Mouse (Mus musculus) embryonic facial prominence, embryonic 14.5 days (tissue): Measurements from ENCODE around the gene Isyna1. TPM values are rescaled to one million over a fixed set of nuclear protein-coding genes. Genes with fewer than 3 reads are reported as not detected.

Experiments
- ATAC-seq: fragments of 200-750 bp; cut with Nextera tagmentation; 2 replicates; pipeline ENCODE4 v1.8.0; 2017; ENCODE audit warnings: low read depth, moderate number of reproducible peaks, moderate TSS enrichment
- DNase-seq: peaks from one replicate; pipeline ENCODE4 v3.0.0-alpha.2; 2015; ENCODE audit warnings: low spot score
- H3K27ac ChIP-seq: fragments of 300-500 bp; sonication (generic); replicated peaks from 2 replicates; pipeline ENCODE4 v1.5.1; 2014; ENCODE audit warnings: low read depth, mild to moderate bottlenecking, low read length, moderate library complexity
- H3K27me3 ChIP-seq: fragments of 300-500 bp; sonication (generic); replicated peaks from 2 replicates; pipeline ENCODE4 v1.6.1; 2014; ENCODE audit warnings: low read length; ENCODE audit not compliant: control insufficient read depth, insufficient read depth
- H3K36me3 ChIP-seq: fragments of 300-500 bp; sonication (generic); 2 replicates; pipeline ENCODE4 v1.6.1; 2014; ENCODE audit warnings: low read length, mixed read lengths; ENCODE audit not compliant: control insufficient read depth, insufficient read depth
- H3K4me1 ChIP-seq: fragments of 300-500 bp; sonication (generic); 2 replicates; pipeline ENCODE4 v1.6.1; 2014; ENCODE audit warnings: antibody characterized with exemption, low read length; ENCODE audit not compliant: control insufficient read depth, insufficient read depth
- H3K4me2 ChIP-seq: fragments of 300-500 bp; sonication (generic); 2 replicates; pipeline ENCODE4 v1.6.1; 2014; ENCODE audit warnings: low read depth, mild to moderate bottlenecking, low read length, moderate library complexity, mixed read lengths
- H3K4me3 ChIP-seq: fragments of 300-500 bp; sonication (generic); 2 replicates; pipeline ENCODE4 v1.5.1; 2014; ENCODE audit warnings: low read depth, mild to moderate bottlenecking, low read length
- H3K9ac ChIP-seq: fragments of 300-500 bp; sonication (generic); 2 replicates; pipeline ENCODE4 v1.6.1; 2014; ENCODE audit warnings: low read depth, mild to moderate bottlenecking, low read length, moderate library complexity, mixed read lengths
- H3K9me3 ChIP-seq: fragments of 300-500 bp; sonication (generic); 2 replicates; pipeline ENCODE4 v1.6.1; 2016; ENCODE audit warnings: low read length; ENCODE audit not compliant: control insufficient read depth
- WGBS: fragments of 180-500 bp; shearing (Covaris S2); extraction: QIAGEN DNeasy Blood & Tissue Kit; methylation state at CpG from one replicate; pipeline ENCODE4 v1.1.7; 2014; 5-methylcytosine and 5-hydroxymethylcytosine counted together
- polyA plus RNA-seq: library from polyadenylated mRNA; unstranded; fragments of >200 nt; fragmentation: Nextera tagmentation; extraction: Ambion mirVana; gene quantifications from 2 replicates; pipeline ENCODE4 v1.2.1, GENCODE M21; 2014

Gene Isyna1
- polyA plus RNA-seq, 1 experiment from 2014 or later, result 94.5 TPM

- no peak for ATAC-seq
- no peaks in the 10 kb centered on the region; the same call in 1 of the 2 replicates for H3K36me3 ChIP-seq
- no peak overlapping the region for H3K4me3 ChIP-seq
- H3K9me3 ChIP-seq, result no peaks in the 10 kb centered on the region
- no peak for DNase-seq
- 48% methylated on average over 4 of the region's 4 CpGs for WGBS
- H3K9ac ChIP-seq, result 0 out of 2 replicates have a peak overlapping the region, but pooled peaks have one; percentile 9
- H3K4me1 ChIP-seq, result no peaks in the 10 kb centered on the region
- H3K27me3 ChIP-seq, result no peaks in the 10 kb centered on the region
- H3K4me2 ChIP-seq, result no peak overlapping the region
- no peak overlapping the region for H3K27ac ChIP-seq
Measured at GRCm38 (mm10) chr8:70558334-70558733, 35.8 kb upstream of the Isyna1 start.

- Histone ChIP-seq H3K9ac (no peak overlapping the region), H3K4me1 (no peaks in the 10 kb centered on the region), H3K36me3 (no peaks in the 10 kb centered on the region; the same call in 1 of the 2 replicates), H3K9me3 (no peaks in the 10 kb centered on the region), H3K4me3 (no peak overlapping the region), H3K27ac (no peak overlapping the region), H3K4me2 (no peak overlapping the region), H3K27me3 (no peaks in the 10 kb centered on the region)
- DNase-seq, result no peak
- ATAC-seq, result no peak
- WGBS, result 83% methylated on average over 3 of the region's 3 CpGs
Measured at GRCm38 (mm10) chr8:70558983-70559382, 35.2 kb upstream of the Isyna1 start.

GRCm38 (mm10) chr8:70560096-70560495, 34.1 kb upstream of the Isyna1 start:
- no peaks in the 10 kb centered on the region; the same call in 1 of the 2 replicates for H3K36me3 ChIP-seq
- ATAC-seq, result 0 out of 2 replicates have a peak, but pooled peaks have one; percentile 24
- no peaks in the 10 kb centered on the region for H3K27me3 ChIP-seq
- 69% methylated on average over 2 of the region's 2 CpGs for WGBS
- no peak overlapping the region for H3K9ac ChIP-seq
- peak; percentile 33 for DNase-seq
- no peaks in the 10 kb centered on the region for H3K4me1 ChIP-seq
- no peak overlapping the region for H3K4me2 ChIP-seq
- H3K27ac ChIP-seq, result no peak overlapping the region
- no peak overlapping the region for H3K4me3 ChIP-seq
- H3K9me3 ChIP-seq, result no peaks in the 10 kb centered on the region

- 65% methylated on average over 3 of the region's 3 CpGs for WGBS
- no peaks in the 10 kb centered on the region for H3K27me3 ChIP-seq
- ATAC-seq, result no peak
Measured at GRCm38 (mm10) chr8:70560564-70560963, 33.6 kb upstream of the Isyna1 start.

GRCm38 (mm10) chr8:70561357-70561756, 32.8 kb upstream of the Isyna1 start:
- Histone ChIP-seq H3K4me3 (no peak overlapping the region), H3K27me3 (no peaks in the 10 kb centered on the region), H3K4me2 (no peak overlapping the region), H3K27ac (no peak overlapping the region), H3K9me3 (no peaks in the 10 kb centered on the region), H3K9ac (no peak overlapping the region), H3K36me3 (no peaks in the 10 kb centered on the region), H3K4me1 (no peaks in the 10 kb centered on the region)
- no peak for ATAC-seq
- no peak for DNase-seq
- WGBS, result 50% methylated on average over 4 of the region's 4 CpGs

More at GRCm38 (mm10) chr8:70560564-70560963, 33.6 kb upstream of the Isyna1 start:
- Histone ChIP-seq H3K9me3 (no peaks in the 10 kb centered on the region), H3K27ac (no peak overlapping the region), H3K4me2 (no peak overlapping the region), H3K4me3 (no peak overlapping the region), H3K9ac (no peak overlapping the region), H3K36me3 (no peaks in the 10 kb centered on the region), H3K4me1 (no peaks in the 10 kb centered on the region)
- DNase-seq, result no peak

GRCm38 (mm10) chr8:70561809-70562535, 32.2 kb upstream of the Isyna1 start:
- H3K9ac ChIP-seq, result no peak overlapping the region
- WGBS, result 48% methylated on average over 7 of the region's 7 CpGs
- DNase-seq (no peak), ATAC-seq (no peak)
- no peaks in the 10 kb centered on the region for H3K36me3 ChIP-seq
- H3K27ac ChIP-seq, result no peak overlapping the region
- no peak overlapping the region for H3K4me2 ChIP-seq
- H3K4me3 ChIP-seq, result no peak overlapping the region
- no peaks in the 10 kb centered on the region for H3K9me3 ChIP-seq
- no peaks in the 10 kb centered on the region for H3K4me1 ChIP-seq
- H3K27me3 ChIP-seq, result no peaks in the 10 kb centered on the region

GRCm38 (mm10) chr8:70562802-70563201, 31.4 kb upstream of the Isyna1 start:
- Histone ChIP-seq H3K4me3 (no peak overlapping the region), H3K36me3 (no peaks in the 10 kb centered on the region), H3K9me3 (no peaks in the 10 kb centered on the region), H3K9ac (no peak overlapping the region), H3K27me3 (no peaks in the 10 kb centered on the region), H3K4me1 (no peaks in the 10 kb centered on the region), H3K27ac (no peak overlapping the region), H3K4me2 (no peak overlapping the region)
- DNase-seq (no peak), ATAC-seq (no peak)
- 87% methylated on average over 3 of the region's 3 CpGs for WGBS

GRCm38 (mm10) chr8:70563763-70564387, 30.3 kb upstream of the Isyna1 start:
- Histone ChIP-seq H3K27me3 (no peaks in the 10 kb centered on the region), H3K9ac (no peak overlapping the region), H3K4me2 (no peak overlapping the region), H3K27ac (no peak overlapping the region), H3K4me1 (no peaks in the 10 kb centered on the region), H3K36me3 (no peaks in the 10 kb centered on the region), H3K4me3 (no peak overlapping the region), H3K9me3 (no peaks in the 10 kb centered on the region)
- WGBS, result 86% methylated on average over 6 of the region's 6 CpGs
- ATAC-seq (no peak), DNase-seq (no peak)
